Mouse (Mus musculus): ENCODE data around the gene 1700020N01Rik. TPM values are rescaled to one million over a fixed set of nuclear protein-coding genes. Genes with fewer than 3 reads are reported as not detected.

The 1700020N01Rik gene
- total RNA-seq (2022): not detected

- DNase-seq (ENCODE audit: low spot score): no peak
Measured at GRCm38 (mm10) chr10:21592896-21593380, at the start of gene 1700020N01Rik. Gene 1700020N01Rik (plus strand): TSS chr10:21593145.

GRCm38 (mm10) chr10:21543576-21544278 is 49.2 kb upstream of the 1700020N01Rik start:
- DNase-seq (ENCODE audit: low spot score): no peak

- no peak for DNase-seq (ENCODE audit: low spot score)
Measured at GRCm38 (mm10) chr10:21544721-21545120, 48.2 kb upstream of the 1700020N01Rik start.

- peak; percentile 73 for DNase-seq (ENCODE audit: low spot score)
Measured at GRCm38 (mm10) chr10:21545446-21545845, 47.5 kb upstream of the 1700020N01Rik start.

GRCm38 (mm10) chr10:21548871-21549505 is 44.0 kb upstream of the 1700020N01Rik start:
- no peak for DNase-seq (ENCODE audit: low spot score)

GRCm38 (mm10) chr10:21552967-21553682 is 39.8 kb upstream of the 1700020N01Rik start:
- DNase-seq (ENCODE audit: low spot score): no peak

- no peak for DNase-seq (ENCODE audit: low spot score)
Measured at GRCm38 (mm10) chr10:21553683-21554035, 39.3 kb upstream of the 1700020N01Rik start.

GRCm38 (mm10) chr10:21554896-21555580 is 37.9 kb upstream of the 1700020N01Rik start:
- no peak for DNase-seq (ENCODE audit: low spot score)

- DNase-seq (ENCODE audit: low spot score): no peak
Measured at GRCm38 (mm10) chr10:21559769-21560168, 33.2 kb upstream of the 1700020N01Rik start.

GRCm38 (mm10) chr10:21561181-21561580 is 31.8 kb upstream of the 1700020N01Rik start:
- no peak for DNase-seq (ENCODE audit: low spot score)

- DNase-seq (ENCODE audit: low spot score): no peak
Measured at GRCm38 (mm10) chr10:21563446-21563845, 29.5 kb upstream of the 1700020N01Rik start.

GRCm38 (mm10) chr10:21564189-21564588 is 28.8 kb upstream of the 1700020N01Rik start:
- DNase-seq (ENCODE audit: low spot score): no peak

- DNase-seq (ENCODE audit: low spot score): no peak
Measured at GRCm38 (mm10) chr10:21566074-21566473, 26.9 kb upstream of the 1700020N01Rik start.

- no peak for DNase-seq (ENCODE audit: low spot score)
Measured at GRCm38 (mm10) chr10:21571615-21572014, 21.3 kb upstream of the 1700020N01Rik start.

GRCm38 (mm10) chr10:21573713-21574112 is 19.2 kb upstream of the 1700020N01Rik start:
- peak; percentile 25 for DNase-seq (ENCODE audit: low spot score)

- no peak for DNase-seq (ENCODE audit: low spot score)
Measured at GRCm38 (mm10) chr10:21575806-21576378, 17.1 kb upstream of the 1700020N01Rik start.

- DNase-seq (ENCODE audit: low spot score): no peak
Measured at GRCm38 (mm10) chr10:21577798-21578197, 15.1 kb upstream of the 1700020N01Rik start.

- no peak for DNase-seq (ENCODE audit: low spot score)
Measured at GRCm38 (mm10) chr10:21581546-21581945, 11.4 kb upstream of the 1700020N01Rik start.

GRCm38 (mm10) chr10:21587041-21587440 is 5.9 kb upstream of the 1700020N01Rik start:
- DNase-seq (ENCODE audit: low spot score): no peak

- no peak for DNase-seq (ENCODE audit: low spot score)
Measured at GRCm38 (mm10) chr10:21588007-21588852, 4.7 kb upstream of the 1700020N01Rik start.

GRCm38 (mm10) chr10:21600931-21601330 is 8.0 kb downstream of the 1700020N01Rik start:
- peak; percentile 70 for DNase-seq (ENCODE audit: low spot score)
